Mouse (Mus musculus) olfactory bulb, adult 2 months (tissue): ENCODE measurements around the gene Gm5127.

Experiments
- CTCF ChIP-seq: fragments of 200-500 bp; IDR thresholded peaks from 2 replicates; pipeline ENCODE4 v1.5.1; 2012; ENCODE audit warnings: low read depth, mild to moderate bottlenecking, low read length, moderate library complexity; ENCODE audit not compliant: insufficient read depth
- POLR2A ChIP-seq: fragments of 200-500 bp; IDR thresholded peaks from 2 replicates; pipeline ENCODE4 v1.6.1; 2012; ENCODE audit warnings: mild to moderate bottlenecking, low read depth, low read length, moderate library complexity; ENCODE audit not compliant: insufficient read depth

DNA sequence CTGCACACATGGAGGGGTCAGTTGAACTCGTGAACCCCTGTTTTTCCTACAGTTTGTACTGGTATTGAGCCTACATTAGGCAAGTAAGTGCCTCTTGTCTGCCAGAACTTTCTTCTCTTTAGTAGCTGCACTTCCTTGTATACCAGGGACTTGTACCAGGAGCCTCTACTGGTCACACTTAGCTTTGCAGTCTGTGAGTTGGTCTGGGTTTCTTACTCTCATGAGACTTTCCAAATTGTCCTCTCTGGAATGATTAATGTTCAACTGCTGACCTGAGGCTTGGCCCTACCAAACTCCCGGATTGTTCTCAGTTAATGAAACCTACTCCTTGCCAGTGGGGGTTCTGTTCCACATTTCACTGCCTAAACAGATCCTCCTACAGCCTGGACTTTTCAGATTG lies 134.2 kb downstream of the Gm5127 start:
- TF ChIP-seq CTCF (no peak), POLR2A (no peak)
